Mouse (Mus musculus): ENCODE measurements at regions not wholly inside any gene's neighbourhood (a gene's known extent, or its start where the extent isn't known, plus 50 kb on each side); places are given as distances from the start of the nearest gene placed in this dataset.

DNA sequence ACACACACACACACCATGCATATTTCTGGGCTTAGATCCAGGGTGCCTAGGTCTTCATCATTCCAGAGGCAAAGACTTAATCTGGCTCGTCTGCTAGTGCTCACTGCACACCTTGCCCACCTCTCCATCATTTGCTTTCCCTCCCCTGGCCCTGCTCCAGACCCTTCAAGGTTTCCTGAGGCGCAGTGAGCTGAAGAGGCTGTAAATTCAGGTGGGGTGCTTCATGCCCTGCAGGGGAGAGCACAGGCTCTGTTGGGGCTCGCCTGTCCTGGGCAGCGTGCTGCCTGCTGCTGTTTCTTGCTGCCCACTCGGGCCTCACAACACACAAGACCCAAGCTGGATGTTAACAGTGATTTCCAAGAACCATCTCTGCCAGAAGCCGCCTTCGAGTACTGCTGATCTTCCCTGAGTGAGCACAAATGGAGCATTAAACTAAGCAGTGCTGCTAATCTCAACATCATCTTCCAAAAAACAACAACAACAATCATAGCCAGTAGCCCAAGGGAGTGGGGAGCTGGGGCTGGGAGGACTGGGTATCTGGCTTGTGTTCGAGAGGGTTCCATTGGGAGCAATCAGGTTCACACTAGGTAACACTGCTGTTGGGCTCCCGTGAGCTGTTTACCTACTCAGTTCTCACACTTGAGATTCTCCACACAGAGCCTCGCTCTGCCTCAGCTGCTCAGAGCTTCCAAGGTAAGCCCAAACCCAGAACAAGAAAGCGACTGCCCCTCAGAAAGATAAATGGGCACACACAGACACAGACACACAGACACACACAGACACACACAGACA lies 181.1 kb downstream of the Wdr11 start:
- no peak for DNase-seq

DNA sequence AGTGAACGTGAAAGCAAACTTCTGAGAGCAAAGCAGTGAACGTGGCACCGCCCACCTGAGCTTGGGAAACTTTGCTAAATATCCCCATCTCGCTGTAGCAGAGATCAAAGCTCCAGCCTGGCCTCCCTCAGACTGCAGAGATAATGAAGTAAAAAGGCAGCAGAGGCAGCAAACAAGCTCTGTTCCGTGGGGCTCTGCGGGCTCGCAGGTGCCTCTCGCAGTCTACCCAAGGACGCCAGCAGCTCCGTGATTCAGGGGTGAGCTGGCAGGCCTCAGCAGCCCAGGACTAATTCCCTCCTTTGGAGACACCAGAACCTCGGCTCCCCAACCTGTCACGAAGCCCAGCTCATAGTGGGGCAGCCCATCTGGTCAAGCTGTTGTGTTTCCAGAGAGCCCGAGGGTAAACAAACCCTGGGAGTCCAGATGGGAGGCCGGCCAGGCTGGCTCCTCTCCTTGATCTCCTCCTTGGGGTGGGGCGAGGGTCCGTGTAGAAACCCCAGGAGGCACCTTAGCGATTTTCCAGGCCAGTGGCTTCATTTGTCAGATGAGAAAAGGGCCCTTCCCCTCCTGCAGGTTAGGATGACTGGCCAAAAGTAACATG lies 182.7 kb downstream of the Wdr11 start:
- DNase-seq = peak; percentile 67 to 78

DNA sequence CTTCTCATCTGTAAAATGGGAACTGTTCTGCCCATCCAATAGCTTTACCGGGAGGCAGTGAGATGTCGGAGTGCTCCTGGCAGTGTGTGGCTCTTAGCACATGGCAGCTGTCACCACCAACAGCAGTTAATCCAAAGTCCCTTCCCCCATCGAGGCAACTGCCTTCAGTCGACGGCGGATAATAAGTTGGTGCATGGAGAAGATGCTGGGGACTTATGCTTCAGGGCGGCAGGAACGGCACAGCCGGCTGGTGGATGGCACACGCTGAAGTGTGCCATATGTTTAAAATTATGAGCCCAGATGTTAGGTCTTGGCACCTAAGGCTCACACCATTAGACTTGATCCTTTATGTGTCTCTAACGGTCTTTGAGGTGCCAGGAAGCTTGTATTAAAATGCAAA lies 183.5 kb downstream of the Wdr11 start:
- no peak for DNase-seq

- DNase-seq = peak; percentile 65 to 66
Observed at GRCm38 (mm10) chr7:129778842-129779421, 187.3 kb downstream of the Wdr11 start.

- DNase-seq = no peak
Observed at GRCm38 (mm10) chr7:129779939-129780338, 188.3 kb downstream of the Wdr11 start.

DNA sequence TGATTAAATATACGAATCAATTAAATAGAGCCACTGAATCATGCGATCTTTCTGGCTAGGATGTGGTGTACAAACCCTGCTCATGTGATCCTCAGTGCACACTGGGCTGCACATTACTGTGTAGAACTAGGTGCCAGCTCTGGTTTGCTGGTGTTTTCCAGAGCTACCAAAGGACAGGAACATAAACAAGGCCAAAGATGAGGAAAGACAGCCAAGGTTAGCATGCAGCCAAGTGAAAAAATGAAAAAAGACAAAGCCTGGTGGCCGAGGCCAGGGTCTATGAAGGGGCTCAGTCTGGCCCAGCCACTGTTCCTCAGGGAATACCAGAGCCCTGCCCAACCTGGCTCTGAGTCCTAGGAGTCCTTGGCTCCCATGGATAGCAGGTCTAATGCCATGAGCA lies 190.1 kb downstream of the Wdr11 start:
- DNase-seq = peak; percentile 16 to 36

GRCm38 (mm10) chr7:129784966-129785365 lies 193.3 kb downstream of the Wdr11 start:
- DNase-seq = no peak

GRCm38 (mm10) chr7:129787011-129787410 lies 195.3 kb downstream of the Wdr11 start:
- DNase-seq = peak in 1 of 2 experiments; percentile 33

GRCm38 (mm10) chr7:129787736-129788135 lies 196.1 kb downstream of the Wdr11 start:
- no peak for DNase-seq

DNA sequence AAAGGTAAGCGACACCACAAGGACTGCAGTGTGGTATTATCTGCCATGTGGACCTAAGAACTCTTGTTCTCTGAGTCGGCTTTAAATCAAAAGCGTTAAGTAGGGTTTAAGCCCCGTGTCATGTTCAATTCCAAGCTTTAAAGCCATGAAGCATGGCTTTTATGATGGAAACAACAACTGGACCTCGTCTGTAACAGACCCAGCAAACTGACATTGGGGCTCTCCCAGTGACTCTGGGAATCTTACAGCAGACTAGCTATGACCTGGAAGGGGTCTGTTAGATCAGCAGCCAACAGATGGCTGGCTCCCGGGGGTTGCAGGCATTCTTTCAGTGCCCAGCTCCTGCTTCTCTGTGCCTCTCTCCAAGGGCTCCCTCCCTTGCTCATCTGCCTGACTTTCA lies 197.8 kb downstream of the Wdr11 start:
- peak; percentile 26 to 55 for DNase-seq

DNA sequence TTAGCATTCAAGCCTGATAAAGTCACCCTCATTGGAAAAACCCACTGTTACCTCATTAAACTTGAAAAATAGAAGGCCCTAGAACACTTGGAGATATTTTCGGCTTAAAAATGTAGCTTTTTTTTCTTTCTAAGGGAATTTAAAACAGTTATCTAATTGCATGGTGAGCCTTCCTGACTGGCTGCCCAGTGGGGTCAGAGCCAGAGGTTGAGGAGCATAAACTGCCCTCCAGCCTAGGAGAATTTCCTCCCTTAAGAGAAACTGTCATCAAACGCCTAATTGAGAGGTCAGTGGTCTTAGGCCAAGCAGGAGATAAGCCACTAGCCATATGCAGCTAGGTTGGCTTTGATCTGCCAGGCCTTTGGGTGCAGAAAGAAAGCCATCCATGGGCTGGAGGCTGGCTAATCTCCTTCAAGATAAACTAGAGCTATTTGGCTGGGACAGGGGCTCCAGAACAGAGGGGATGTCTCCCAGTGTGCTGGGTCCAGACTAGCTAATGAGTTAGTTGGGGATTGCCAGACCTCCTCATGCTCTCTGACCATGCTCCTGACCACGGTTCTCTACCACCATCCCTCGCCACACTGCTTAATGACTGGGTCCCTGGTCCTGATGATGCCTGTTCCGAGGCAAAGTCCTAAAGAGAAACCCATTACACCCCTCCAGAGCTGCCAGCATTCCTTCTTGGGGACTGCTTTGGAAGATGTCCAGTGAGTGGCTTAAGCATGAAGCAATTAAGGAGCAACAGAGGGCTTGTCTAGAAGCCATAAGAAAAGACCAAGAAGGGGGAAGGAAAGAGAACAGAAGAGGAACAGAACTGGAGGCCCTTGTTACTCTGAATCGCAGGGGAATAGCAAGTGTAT lies 199.2 kb downstream of the Wdr11 start:
- peak in 1 of 2 experiments; percentile 24 for DNase-seq

DNA sequence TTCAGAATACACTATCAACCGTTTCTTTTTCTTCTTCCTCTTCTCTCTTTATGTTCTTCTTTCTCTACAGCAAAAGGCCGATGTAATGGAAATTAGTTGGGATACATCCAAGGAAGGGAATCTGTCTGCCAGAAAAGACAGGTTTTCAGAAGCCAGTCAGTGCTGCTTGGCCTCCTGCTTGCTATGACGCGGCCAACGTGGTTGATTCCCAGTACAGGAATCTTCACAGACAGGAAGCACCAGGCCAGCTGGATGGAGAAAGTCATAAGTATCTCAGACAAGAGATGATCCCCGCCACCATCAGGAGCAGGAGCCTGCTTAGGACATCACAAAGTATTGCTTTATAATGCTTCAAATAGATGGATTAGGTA lies 199.8 kb downstream of the Wdr11 start:
- DNase-seq = peak; percentile 59 to 74

DNA sequence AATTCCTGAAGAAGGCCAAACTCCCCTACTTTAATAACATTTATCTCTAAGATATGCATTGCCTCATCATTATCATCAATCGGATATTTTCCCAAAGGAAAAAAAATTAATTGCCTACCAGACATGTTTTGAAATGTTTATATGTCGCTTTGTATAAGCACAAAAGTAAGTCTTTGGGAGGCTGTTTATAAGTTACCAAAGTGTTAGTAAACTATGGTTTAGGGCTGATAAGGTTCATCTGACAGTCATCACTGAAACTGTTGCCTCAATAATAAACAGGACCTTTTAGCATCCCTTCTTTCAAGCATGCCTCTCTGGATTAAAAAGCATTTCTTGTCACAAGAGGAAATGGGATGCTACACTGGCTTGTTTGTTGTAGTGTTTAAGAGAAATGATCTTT lies 202.1 kb downstream of the Wdr11 start:
- DNase-seq = no peak

DNA sequence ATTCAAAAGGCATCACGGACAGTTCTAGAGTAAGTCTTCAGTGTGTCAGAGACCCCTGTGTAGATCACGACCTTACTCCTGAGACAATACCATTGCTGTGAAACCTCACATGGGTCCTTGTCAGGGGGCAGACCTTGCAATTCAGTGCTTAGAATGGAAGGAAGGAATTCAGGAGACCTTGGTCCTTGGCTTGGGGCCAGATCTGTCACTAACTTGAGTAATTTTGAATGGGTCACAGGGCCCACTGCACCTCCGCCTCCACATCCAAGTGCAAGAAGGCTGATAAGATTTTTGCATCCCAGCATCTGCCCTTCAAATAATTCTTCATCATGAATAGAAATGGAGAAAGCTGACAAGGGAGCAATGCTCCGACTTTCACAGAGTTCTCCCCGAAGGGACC lies 202.6 kb downstream of the Wdr11 start:
- DNase-seq = no peak

DNA sequence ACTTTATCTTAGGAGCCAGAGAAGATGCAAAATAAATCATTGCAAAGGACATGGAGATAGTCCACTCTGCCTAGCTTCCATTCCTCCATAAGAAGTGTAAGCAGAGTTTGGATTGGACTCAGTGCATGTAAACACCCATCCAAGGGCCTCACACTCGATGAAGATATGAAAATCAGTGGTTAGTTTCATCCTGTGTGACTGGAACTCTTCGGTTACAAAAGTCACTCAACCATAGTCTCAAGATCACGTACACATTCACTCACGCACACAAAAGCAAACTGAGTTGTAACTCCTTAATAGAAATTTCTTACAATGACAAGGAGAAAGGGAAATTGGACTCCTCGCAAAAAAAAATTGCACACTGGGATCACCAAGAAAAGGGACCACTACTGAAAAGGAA lies 206.9 kb downstream of the Wdr11 start:
- no peak for DNase-seq

- DNase-seq = no peak
Observed at GRCm38 (mm10) chr7:129800461-129800867, 208.8 kb downstream of the Wdr11 start.

- DNase-seq = peak in 1 of 2 experiments; percentile 32
Observed at GRCm38 (mm10) chr7:129801431-129801847, 209.8 kb downstream of the Wdr11 start.

DNA sequence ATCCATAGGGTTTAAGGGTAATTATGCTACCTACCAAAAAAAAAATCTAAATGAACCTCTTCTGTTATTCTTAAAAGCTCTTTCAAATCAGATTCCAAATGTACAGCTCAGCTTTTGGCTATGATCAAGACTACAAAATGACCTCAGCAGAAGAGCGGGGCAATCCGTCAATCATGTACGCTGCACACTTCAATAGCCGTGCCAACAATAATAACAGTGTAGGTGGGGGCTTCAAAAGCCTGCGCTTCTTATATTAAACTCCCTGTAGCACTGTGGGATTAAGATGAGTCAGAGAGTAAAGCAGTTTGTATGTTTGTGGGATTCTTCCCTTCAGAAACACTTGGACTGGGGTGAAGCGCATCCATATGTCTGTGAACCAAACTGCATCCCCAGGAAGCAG lies 210.5 kb downstream of the Wdr11 start:
- no peak for DNase-seq

GRCm38 (mm10) chr7:129805340-129805739 lies 213.7 kb downstream of the Wdr11 start:
- no peak for DNase-seq

- DNase-seq = no peak
Observed at GRCm38 (mm10) chr7:129810141-129810540, 218.5 kb downstream of the Wdr11 start.

DNA sequence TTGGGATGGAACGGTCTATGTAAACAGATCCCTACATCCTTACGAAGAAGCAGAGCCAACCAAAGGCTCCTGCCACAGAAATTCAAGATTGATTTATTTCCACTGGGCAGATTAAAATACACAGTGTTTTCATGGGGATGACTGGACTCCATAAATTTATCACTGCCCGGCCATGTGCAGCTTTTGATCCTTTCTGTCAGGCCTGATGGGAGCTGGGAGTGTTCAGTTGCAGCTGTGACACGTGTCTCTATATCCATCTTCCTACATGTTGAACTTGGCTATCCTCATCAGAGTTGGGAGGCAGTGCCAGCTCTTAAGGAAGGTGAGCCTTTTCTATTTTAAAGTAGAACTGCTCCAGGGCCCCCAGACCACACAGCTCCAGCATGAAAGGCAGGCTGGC lies 218.9 kb downstream of the Wdr11 start:
- DNase-seq = no peak

GRCm38 (mm10) chr7:129814149-129814860 lies 222.6 kb downstream of the Wdr11 start:
- DNase-seq = no peak

GRCm38 (mm10) chr7:129818833-129819232 lies 227.2 kb downstream of the Wdr11 start:
- no peak for DNase-seq

All from cerebellum, postnatal 14 days (tissue).